ENCODE assay signal across 10 mouse cellular contexts in the genomic region with DNA sequence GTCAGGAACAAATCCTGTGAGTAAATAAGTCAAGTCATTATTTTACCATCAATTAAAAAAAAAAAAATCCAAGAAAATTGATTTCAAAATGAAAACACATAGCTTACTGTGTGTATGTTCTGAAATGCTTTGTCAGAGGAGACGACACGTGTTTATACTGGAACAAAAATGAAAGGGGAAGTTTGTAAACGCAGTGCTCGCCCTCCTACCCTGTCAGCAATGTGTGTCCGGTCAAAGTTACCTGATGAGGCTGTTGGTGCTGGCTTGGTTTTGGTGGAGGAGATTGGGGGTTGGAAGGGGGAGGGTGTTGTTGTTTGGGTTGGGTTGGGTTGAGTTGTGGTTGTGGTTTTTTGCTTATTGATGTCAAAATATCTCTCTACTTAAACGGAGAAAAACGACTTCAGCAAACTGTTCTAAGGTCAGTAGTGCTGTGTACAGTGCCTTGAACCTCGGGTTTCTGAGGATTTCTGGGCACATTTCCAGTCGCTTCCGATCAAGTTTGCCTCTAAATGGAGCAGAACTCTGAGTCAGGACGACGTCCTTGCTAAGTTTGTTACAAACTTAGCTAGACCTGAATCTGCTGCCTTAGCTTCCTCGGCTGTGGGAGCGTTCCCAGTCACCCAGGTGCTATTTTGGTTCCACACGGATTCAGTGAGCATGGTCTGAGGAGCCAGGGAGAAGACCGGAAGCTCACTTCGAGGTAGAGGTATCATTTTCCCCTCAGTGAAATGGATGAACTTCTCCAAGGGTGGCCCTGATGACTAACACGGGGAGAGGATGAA.
DNase-seq lines count a peak whose midpoint lies in the region; ATAC-seq and TF ChIP-seq lines count a peak whose summit lies in the region.
"Had no signal": no experiment of that assay in that cellular context is flagged by ENCODE, and none has a peak within 500 bp of the region (broad histone marks: within the 10 kb centered on the region; RNA-seq: fewer than 3 reads in every experiment).

No protein-coding gene starts in this region.

- WGBS in liver, postnatal 0 days (ENCODE audit: insufficient replicate concordance): 25% methylated on average over 18 of the region's 18 CpGs
- 64% methylated on average over 18 of the region's 18 CpGs for WGBS in forebrain, postnatal 0 days

- H3K27ac ChIP-seq in layer of hippocampus, adult 2 months: peak overlapping the region; percentile 72
- 0 out of 2 replicates have a peak overlapping the region, but pooled peaks have one; percentile 12 for H3K27ac ChIP-seq in liver, postnatal 0 days (ENCODE audit: low read depth)
- no peak overlapping the region for H3K27ac ChIP-seq in forebrain, postnatal 0 days (ENCODE audit: low read depth, low read length)
- H3K27ac ChIP-seq: hindbrain, embryonic 10.5 days had no signal

- no peaks in the 10 kb centered on the region for H3K36me3 ChIP-seq in liver, postnatal 0 days (replicated peaks; ENCODE audit: insufficient read depth, low read length)
- no peaks in the 10 kb centered on the region for H3K36me3 ChIP-seq in forebrain, postnatal 0 days (ENCODE audit: insufficient read depth)
- H3K36me3 ChIP-seq: hindbrain, embryonic 10.5 days; limb, embryonic 15.5 days had no signal

- H3K27me3 ChIP-seq in liver, postnatal 0 days (ENCODE audit: insufficient read depth, low read length): no peaks in the 10 kb centered on the region
- H3K27me3 ChIP-seq in forebrain, postnatal 0 days (ENCODE audit: insufficient read depth, low read length): no peaks in the 10 kb centered on the region
- H3K27me3 ChIP-seq: limb, embryonic 15.5 days had no signal

- H3K4me2 ChIP-seq in liver, postnatal 0 days (ENCODE audit: low read depth, low read length): peak overlapping the region; percentile 57
- H3K4me2 ChIP-seq in forebrain, postnatal 0 days (ENCODE audit: low read depth): no peak overlapping the region
- H3K4me2 ChIP-seq: limb, embryonic 15.5 days had no signal

- peaks cover 10% of the 10 kb centered on the region for H3K4me1 ChIP-seq in liver, postnatal 0 days (ENCODE audit: insufficient read depth)
- H3K4me1 ChIP-seq in forebrain, postnatal 0 days (ENCODE audit: insufficient read depth): no peaks in the 10 kb centered on the region

- no peak for TF ChIP-seq CTCF in layer of hippocampus, adult 2 months (conservative IDR thresholded peaks at IDR 0.05)
- TF ChIP-seq CTCF in liver, postnatal 0 days (IDR thresholded peaks at IDR 0.05; ENCODE audit: low read depth): no peak
- TF ChIP-seq CTCF in forebrain, postnatal 0 days (IDR thresholded peaks at IDR 0.05; ENCODE audit: low read depth): no peak

- DNase-seq in layer of hippocampus, adult 2 months (ENCODE audit: low spot score in 2 of 2): no peak
- DNase-seq in layer of hippocampus, adult 11-12 months (ENCODE audit: low spot score): no peak
- DNase-seq in CD4-positive, CD25-positive, alpha-beta regulatory T cell, adult 2 months (ENCODE audit: low read depth, low spot score): peak; percentile 56
- peak; percentile 62 for DNase-seq in adrenal gland, adult 8-10 months
- DNase-seq in liver, postnatal 0 days: no peak
- no peak for DNase-seq in cerebellum, adult 9-10 months
- DNase-seq in yolk sac, embryonic 10.5 days (ENCODE audit: low spot score): no peak
- DNase-seq in forebrain, postnatal 0 days: no peak

- no peaks in the 10 kb centered on the region for H3K9me3 ChIP-seq in liver, postnatal 0 days (ENCODE audit: low read length)
- no peaks in the 10 kb centered on the region for H3K9me3 ChIP-seq in forebrain, postnatal 0 days (ENCODE audit: low read length)
- H3K9me3 ChIP-seq: hindbrain, embryonic 10.5 days; limb, embryonic 15.5 days had no signal

- no peak overlapping the region; the same call in 1 of the 2 replicates for H3K4me3 ChIP-seq in layer of hippocampus, adult 2 months
- peak overlapping the region; percentile 2; the same call in 1 of the 2 replicates for H3K4me3 ChIP-seq in liver, postnatal 0 days (ENCODE audit: low read depth, low read length)
- no peak overlapping the region for H3K4me3 ChIP-seq in forebrain, postnatal 0 days (ENCODE audit: low read depth, low read length)
- H3K4me3 ChIP-seq: hindbrain, embryonic 10.5 days; limb, embryonic 15.5 days had no signal

- ATAC-seq in liver, postnatal 0 days: peak; percentile 45; the same call in 1 of the 2 replicates
- ATAC-seq in forebrain, postnatal 0 days: no peak

- no peak overlapping the region for H3K9ac ChIP-seq in liver, postnatal 0 days (replicated peaks)
- H3K9ac ChIP-seq in forebrain, postnatal 0 days: no peak overlapping the region
- H3K9ac ChIP-seq: limb, embryonic 15.5 days had no signal

- TF ChIP-seq EP300 in liver, postnatal 0 days (IDR thresholded peaks at IDR 0.05; ENCODE audit: low read depth): no peak

Comparison
In these comparisons a context has a peak if more than half of its experiments do, and no peak if none do; other contexts are left out.
1. DNase-seq: peak in CD4-positive, CD25-positive, alpha-beta regulatory T cell, adult 2 months (single experiment) and adrenal gland, adult 8-10 months (single experiment); none in layer of hippocampus, adult 2 months (0 of 2), layer of hippocampus, adult 11-12 months (single experiment), liver, postnatal 0 days (single experiment), cerebellum, adult 9-10 months (single experiment), yolk sac, embryonic 10.5 days (single experiment) and forebrain, postnatal 0 days (single experiment).